Mouse (Mus musculus): ENCODE results near the gene Ppil3. TPM values are rescaled to one million over a fixed set of nuclear protein-coding genes. Genes with fewer than 3 reads are reported as not detected.

Ppil3 gene
- polyA plus RNA-seq, 1 experiment, result 31.0 TPM

DNA sequence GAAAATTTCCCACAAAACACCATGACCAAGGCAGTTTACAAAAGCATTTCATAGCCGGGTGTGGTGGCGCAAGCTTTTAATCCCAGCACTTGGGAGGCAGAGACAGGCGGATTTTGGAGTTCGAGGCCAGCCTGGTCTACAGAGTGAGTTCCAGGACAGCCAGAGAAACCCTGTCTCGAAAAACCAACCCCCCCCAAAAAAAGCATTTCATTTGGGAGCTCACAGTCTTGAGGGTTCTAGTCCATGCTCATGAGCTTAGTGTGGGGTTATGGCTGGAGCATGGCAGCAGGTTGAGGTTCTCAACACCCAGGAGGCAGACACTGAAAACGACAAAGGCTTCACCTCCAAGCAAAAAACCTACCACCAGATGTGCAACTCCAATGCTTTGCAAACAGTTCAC is 37.1 kb downstream of the Ppil3 start:
- no peak overlapping the region for H3K27ac ChIP-seq (ENCODE audit: insufficient read depth, low read length)
- H3K4me3 ChIP-seq (replicated peaks; ENCODE audit: insufficient read depth, low read depth, low read length), result no peak overlapping the region
- no peaks in the 10 kb centered on the region for H3K4me1 ChIP-seq (ENCODE audit: control insufficient read depth, insufficient read depth, low read length)
- no peak for DNase-seq
- 83% methylated on average over 6 of the region's 6 CpGs for WGBS
- no peaks in the 10 kb centered on the region for H3K27me3 ChIP-seq (ENCODE audit: control insufficient read depth, insufficient read depth, low read length)
- TF ChIP-seq CTCF (IDR thresholded peaks at IDR 0.05; ENCODE audit: borderline replicate concordance, insufficient read depth, low read depth, low read length) (no peak), POLR2A (IDR thresholded peaks at IDR 0.05; ENCODE audit: borderline replicate concordance, insufficient read depth, low read length) (no peak)

DNA sequence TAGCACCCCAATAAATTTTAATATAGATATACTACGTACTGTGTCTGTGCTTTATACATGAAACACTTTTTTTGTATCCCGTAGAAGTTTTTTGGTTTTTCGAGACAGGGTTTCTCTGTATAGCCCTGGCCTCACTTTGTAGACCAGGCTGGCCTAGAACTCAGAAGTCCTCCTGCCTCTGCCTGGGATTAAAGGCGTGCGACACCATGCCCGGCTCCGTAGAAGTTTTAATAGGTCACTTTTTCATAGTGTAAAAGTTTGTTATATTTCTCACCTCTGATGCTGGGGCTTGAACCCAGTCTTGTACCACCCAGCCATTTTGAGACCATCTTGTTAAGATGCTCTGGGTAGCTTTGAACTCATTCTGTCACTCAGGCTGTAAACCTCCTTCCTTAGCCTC is 38.0 kb downstream of the Ppil3 start:
- no peak for DNase-seq
- Histone ChIP-seq H3K4me1 (ENCODE audit: control insufficient read depth, insufficient read depth, low read length) (no peaks in the 10 kb centered on the region), H3K4me3 (replicated peaks; ENCODE audit: insufficient read depth, low read depth, low read length) (no peak overlapping the region), H3K27me3 (ENCODE audit: control insufficient read depth, insufficient read depth, low read length) (no peaks in the 10 kb centered on the region), H3K27ac (ENCODE audit: insufficient read depth, low read length) (no peak overlapping the region)
- TF ChIP-seq POLR2A (IDR thresholded peaks at IDR 0.05; ENCODE audit: borderline replicate concordance, insufficient read depth, low read length) (no peak), CTCF (IDR thresholded peaks at IDR 0.05; ENCODE audit: borderline replicate concordance, insufficient read depth, low read depth, low read length) (no peak)
- WGBS, result 98% methylated on average over 7 of the region's 7 CpGs

DNA sequence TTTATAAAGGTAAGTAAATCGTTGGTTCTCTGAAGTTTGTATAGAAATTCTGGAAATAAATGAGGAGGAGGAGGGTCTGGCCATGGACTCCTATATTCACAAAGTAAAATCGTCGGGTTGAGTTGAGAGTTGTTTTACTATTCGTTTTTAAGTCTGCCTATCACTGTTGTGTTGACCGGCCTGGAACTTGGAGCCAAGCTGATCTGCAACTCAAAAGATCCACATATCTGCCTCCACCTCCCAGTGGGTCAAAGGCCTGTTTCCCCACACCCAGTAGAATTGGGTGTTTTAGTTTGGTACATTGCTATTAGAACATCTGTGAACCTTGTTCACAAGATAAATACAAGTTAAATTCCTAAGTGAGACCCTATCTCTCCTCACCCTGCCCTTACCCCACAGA is 41.5 kb downstream of the Ppil3 start:
- H3K27ac ChIP-seq (ENCODE audit: insufficient read depth, low read length), result no peak overlapping the region
- no peaks in the 10 kb centered on the region for H3K4me1 ChIP-seq (ENCODE audit: control insufficient read depth, insufficient read depth, low read length)
- 94% methylated on average over 5 of the region's 5 CpGs for WGBS
- no peak for TF ChIP-seq CTCF (IDR thresholded peaks at IDR 0.05; ENCODE audit: borderline replicate concordance, insufficient read depth, low read depth, low read length)
- no peak for TF ChIP-seq POLR2A (IDR thresholded peaks at IDR 0.05; ENCODE audit: borderline replicate concordance, insufficient read depth, low read length)
- H3K27me3 ChIP-seq (ENCODE audit: control insufficient read depth, insufficient read depth, low read length), result no peaks in the 10 kb centered on the region
- H3K4me3 ChIP-seq (replicated peaks; ENCODE audit: insufficient read depth, low read depth, low read length), result no peak overlapping the region
- DNase-seq, result no peak

DNA sequence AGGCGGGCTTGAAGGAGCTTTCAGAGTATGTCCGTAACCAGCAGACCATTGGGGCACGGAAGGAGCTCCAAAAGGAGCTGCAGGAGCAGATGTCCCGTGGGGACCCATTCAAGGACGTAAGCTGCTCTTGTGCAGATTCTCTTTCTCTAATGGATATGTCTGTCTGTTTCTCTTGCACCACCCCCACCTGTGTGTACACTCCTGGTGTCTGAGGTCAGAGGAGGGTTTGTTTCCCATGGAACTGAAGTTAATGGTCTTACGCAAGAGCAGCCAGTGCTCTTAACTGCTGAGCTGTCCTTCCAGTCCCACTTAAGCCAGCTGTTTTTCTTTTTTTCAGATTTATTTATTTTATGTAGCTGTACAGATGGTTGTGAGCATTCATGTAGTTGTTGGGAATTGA is 43.9 kb downstream of the Ppil3 start:
- WGBS, result 86% methylated on average over 6 of the region's 6 CpGs

DNA sequence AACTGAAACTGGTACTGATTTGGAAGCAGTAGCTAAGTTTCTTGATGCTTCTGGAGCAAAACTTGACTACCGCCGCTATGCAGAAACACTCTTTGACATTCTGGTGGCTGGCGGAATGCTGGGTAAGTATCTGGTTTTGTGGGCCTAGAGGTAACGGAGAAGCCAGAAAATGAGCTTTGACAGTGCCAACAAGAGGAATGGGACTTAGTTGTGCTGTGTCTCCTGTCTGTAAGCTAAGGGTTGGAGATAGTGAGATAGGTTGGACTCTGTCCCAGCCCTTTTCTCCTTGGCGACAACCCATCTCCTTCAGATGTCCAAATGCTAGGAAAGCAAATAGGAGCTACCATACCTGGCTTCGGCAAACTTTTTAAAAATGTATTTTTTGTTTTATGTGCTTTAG is 47.6 kb downstream of the Ppil3 start:
- Histone ChIP-seq H3K27ac (ENCODE audit: insufficient read depth, low read length) (no peak overlapping the region), H3K4me1 (ENCODE audit: control insufficient read depth, insufficient read depth, low read length) (no peaks in the 10 kb centered on the region; the same call in 1 of the 2 replicates), H3K4me3 (replicated peaks; ENCODE audit: insufficient read depth, low read depth, low read length) (no peak overlapping the region), H3K27me3 (ENCODE audit: control insufficient read depth, insufficient read depth, low read length) (no peaks in the 10 kb centered on the region)
- no peak for DNase-seq
- TF ChIP-seq POLR2A (IDR thresholded peaks at IDR 0.05; ENCODE audit: borderline replicate concordance, insufficient read depth, low read length) (no peak), CTCF (IDR thresholded peaks at IDR 0.05; ENCODE audit: borderline replicate concordance, insufficient read depth, low read depth, low read length) (no peak)
- WGBS, result 71% methylated on average over 6 of the region's 6 CpGs

More for the DNA sequence above, 43.9 kb downstream of the Ppil3 start:
- no peak for DNase-seq
- H3K4me1 ChIP-seq (ENCODE audit: control insufficient read depth, insufficient read depth, low read length), result no peaks in the 10 kb centered on the region
- TF ChIP-seq POLR2A (IDR thresholded peaks at IDR 0.05; ENCODE audit: borderline replicate concordance, insufficient read depth, low read length), result no peak
- TF ChIP-seq CTCF (IDR thresholded peaks at IDR 0.05; ENCODE audit: borderline replicate concordance, insufficient read depth, low read depth, low read length), result no peak
- H3K27me3 ChIP-seq (ENCODE audit: control insufficient read depth, insufficient read depth, low read length), result no peaks in the 10 kb centered on the region
- H3K4me3 ChIP-seq (replicated peaks; ENCODE audit: insufficient read depth, low read depth, low read length), result no peak overlapping the region
- no peak overlapping the region for H3K27ac ChIP-seq (ENCODE audit: insufficient read depth, low read length)

DNA sequence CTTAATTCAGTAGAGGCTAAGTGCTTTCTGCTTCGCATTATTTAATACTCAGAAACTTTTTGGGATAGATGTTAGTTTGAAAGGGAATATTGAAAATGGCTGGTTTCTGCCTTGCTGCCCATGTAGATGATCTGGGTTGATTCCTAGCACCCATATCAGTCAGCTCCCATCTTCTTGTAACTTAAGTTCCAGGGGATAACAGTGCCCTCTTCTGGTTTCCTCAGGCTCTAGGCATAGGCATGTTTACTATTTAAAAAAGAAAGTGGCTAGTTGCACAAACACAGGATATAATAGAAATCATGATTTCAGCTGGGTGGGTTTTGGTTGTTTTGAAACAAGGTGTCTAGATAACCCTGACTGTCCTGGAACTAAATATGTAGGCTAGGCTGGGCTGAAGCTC is 49.1 kb downstream of the Ppil3 start:
- Histone ChIP-seq H3K27me3 (ENCODE audit: control insufficient read depth, insufficient read depth, low read length) (no peaks in the 10 kb centered on the region), H3K4me3 (replicated peaks; ENCODE audit: insufficient read depth, low read depth, low read length) (no peak overlapping the region), H3K27ac (ENCODE audit: insufficient read depth, low read length) (no peak overlapping the region), H3K4me1 (ENCODE audit: control insufficient read depth, insufficient read depth, low read length) (no peaks in the 10 kb centered on the region; the same call in 1 of the 2 replicates)
- 97% methylated on average over 1 of the region's 1 CpGs for WGBS
- no peak for DNase-seq
- TF ChIP-seq CTCF (IDR thresholded peaks at IDR 0.05; ENCODE audit: borderline replicate concordance, insufficient read depth, low read depth, low read length), result no peak
- TF ChIP-seq POLR2A (IDR thresholded peaks at IDR 0.05; ENCODE audit: borderline replicate concordance, insufficient read depth, low read length), result no peak

DNA sequence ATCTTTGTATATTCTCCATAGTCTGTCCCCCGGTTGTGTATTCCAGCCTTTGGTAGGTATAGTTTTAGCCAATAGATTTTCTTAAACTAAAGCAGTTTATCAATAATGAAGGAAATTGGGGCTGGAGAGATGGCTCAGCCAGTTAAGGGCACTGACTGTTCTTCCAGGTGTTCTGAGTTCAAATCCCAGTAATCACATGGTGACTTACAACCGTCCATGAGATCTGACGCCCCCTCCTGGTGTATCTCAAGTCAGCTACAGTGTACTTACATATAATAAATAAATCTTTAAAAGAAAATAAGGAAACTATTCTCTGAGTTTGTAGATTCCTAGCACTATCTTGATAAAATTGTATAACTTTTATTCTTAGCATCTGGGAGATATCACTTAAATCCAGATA is 49.9 kb downstream of the Ppil3 start:
- no peak for DNase-seq
- TF ChIP-seq POLR2A (IDR thresholded peaks at IDR 0.05; ENCODE audit: borderline replicate concordance, insufficient read depth, low read length) (no peak), CTCF (IDR thresholded peaks at IDR 0.05; ENCODE audit: borderline replicate concordance, insufficient read depth, low read depth, low read length) (no peak)
- no peaks in the 10 kb centered on the region; the same call in 1 of the 2 replicates for H3K4me1 ChIP-seq (ENCODE audit: control insufficient read depth, insufficient read depth, low read length)
- H3K27me3 ChIP-seq (ENCODE audit: control insufficient read depth, insufficient read depth, low read length), result no peaks in the 10 kb centered on the region
- H3K4me3 ChIP-seq (replicated peaks; ENCODE audit: insufficient read depth, low read depth, low read length), result no peak overlapping the region
- 94% methylated on average over 3 of the region's 3 CpGs for WGBS
- no peak overlapping the region for H3K27ac ChIP-seq (ENCODE audit: insufficient read depth, low read length)

DNA sequence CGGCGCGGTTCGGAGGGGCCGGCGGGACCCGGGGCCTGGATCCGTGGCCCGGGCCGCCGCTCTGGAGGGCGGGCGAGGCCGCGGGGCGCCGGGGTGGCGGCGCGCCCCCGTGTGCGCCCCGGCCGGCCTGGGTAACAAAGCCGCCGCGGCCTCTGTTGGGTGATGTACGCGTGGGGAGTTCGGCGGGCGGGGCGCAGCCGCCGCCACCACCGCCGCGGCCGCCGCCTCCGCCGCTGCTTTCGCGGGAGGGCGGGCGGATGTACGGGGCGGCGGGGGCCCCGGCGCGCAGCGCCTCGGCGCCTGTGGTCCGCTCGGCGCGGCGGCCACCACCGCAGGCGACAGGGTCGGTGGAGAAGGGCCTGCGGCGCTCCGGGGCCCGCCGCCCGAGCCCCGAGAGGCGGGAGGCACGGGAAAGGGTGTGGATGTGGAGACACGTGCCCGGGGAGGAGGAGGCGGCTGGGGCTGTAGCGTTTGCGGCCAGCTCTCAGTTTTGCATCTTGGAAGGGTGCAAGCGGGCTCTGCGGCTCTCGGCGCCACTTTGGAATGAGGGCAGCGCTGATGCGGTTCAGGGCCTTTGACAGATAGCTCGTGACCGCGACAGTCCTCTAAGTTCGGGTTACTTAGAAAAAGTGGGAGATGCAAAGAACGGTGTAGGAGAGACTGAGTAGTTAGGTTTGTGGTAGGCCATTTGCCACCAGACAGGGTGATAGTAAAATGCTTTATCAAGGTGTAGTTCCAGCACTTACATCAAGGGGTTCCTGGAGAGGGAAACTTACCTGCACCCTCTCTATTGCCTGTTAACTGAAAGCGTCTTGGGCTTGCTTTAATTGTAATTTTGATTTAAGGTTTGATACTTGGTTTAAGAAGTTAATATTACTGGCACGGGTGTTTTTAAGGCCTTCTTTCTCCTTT is 51.7 kb downstream of the Ppil3 start:
- no peaks in the 10 kb centered on the region for H3K27me3 ChIP-seq (ENCODE audit: control insufficient read depth, insufficient read depth, low read length)
- H3K27ac ChIP-seq (ENCODE audit: insufficient read depth, low read length), result peak overlapping the region; percentile 57; the same call in 1 of the 2 replicates
- DNase-seq, result peak; percentile 54 to 57
- peak overlapping the region; percentile 94 for H3K4me3 ChIP-seq (replicated peaks; ENCODE audit: insufficient read depth, low read depth, low read length)
- 1% methylated on average over 90 of the region's 90 CpGs for WGBS
- TF ChIP-seq POLR2A (IDR thresholded peaks at IDR 0.05; ENCODE audit: borderline replicate concordance, insufficient read depth, low read length), result no peak
- no peak for TF ChIP-seq CTCF (IDR thresholded peaks at IDR 0.05; ENCODE audit: borderline replicate concordance, insufficient read depth, low read depth, low read length)
- H3K4me1 ChIP-seq (ENCODE audit: control insufficient read depth, insufficient read depth, low read length), result no peaks in the 10 kb centered on the region; the same call in 1 of the 2 replicates

Data from cerebellum, adult 2 months (tissue).